Mouse (Mus musculus) lung, embryonic 16.5 days (tissue): ENCODE results near the gene Fam20a. TPM values are rescaled to one million over a fixed set of nuclear protein-coding genes. Genes with fewer than 3 reads are reported as not detected.

Source experiments
- ATAC-seq: fragments of 200-750 bp; cut with Nextera tagmentation; 2 replicates; pipeline ENCODE4 v1.8.0; 2017; ENCODE audit warnings: low read depth, mild to moderate bottlenecking, moderate library complexity
- H3K27ac ChIP-seq: fragments of 300-500 bp; sonication (generic); 2 replicates; pipeline ENCODE4 v1.5.1; 2014; ENCODE audit warnings: mild to moderate bottlenecking, control low read depth, low read length
- H3K27me3 ChIP-seq: fragments of 300-500 bp; sonication (generic); 2 replicates; pipeline ENCODE4 v1.6.1; 2014; ENCODE audit warnings: low read depth, low read length, mixed read lengths; ENCODE audit not compliant: control insufficient read depth, insufficient read depth
- H3K36me3 ChIP-seq: fragments of 300-500 bp; sonication (generic); 2 replicates; pipeline ENCODE4 v1.6.1; 2014; ENCODE audit warnings: low read length; ENCODE audit not compliant: control insufficient read depth, insufficient read depth
- H3K4me1 ChIP-seq: fragments of 300-500 bp; sonication (generic); replicated peaks from 2 replicates; pipeline ENCODE4 v1.6.1; 2014; ENCODE audit warnings: low read length, mixed read lengths; ENCODE audit not compliant: control insufficient read depth, insufficient read depth
- H3K4me2 ChIP-seq: fragments of 300-500 bp; sonication (generic); 2 replicates; pipeline ENCODE4 v1.6.1; 2014; ENCODE audit warnings: low read depth, low read length, control low read depth
- H3K4me3 ChIP-seq: fragments of 300-500 bp; sonication (generic); 2 replicates; pipeline ENCODE4 v1.5.1; 2014; ENCODE audit warnings: mild to moderate bottlenecking, low read length, control low read depth
- H3K9ac ChIP-seq: fragments of 300-500 bp; sonication (generic); 2 replicates; pipeline ENCODE4 v1.6.1; 2014; ENCODE audit warnings: low read length, control low read depth
- H3K9me3 ChIP-seq: fragments of 300-500 bp; sonication (generic); 2 replicates; pipeline ENCODE4 v1.6.1; 2016; ENCODE audit warnings: low read length; ENCODE audit not compliant: control insufficient read depth
- WGBS: fragments of 180-500 bp; shearing (Covaris S2); extraction: QIAGEN DNeasy Blood & Tissue Kit; methylation state at CpG from one replicate; pipeline ENCODE4 v1.1.7; 2014; 5-methylcytosine and 5-hydroxymethylcytosine counted together
- polyA plus RNA-seq: library from polyadenylated mRNA; unstranded; fragments of >200 nt; fragmentation: Nextera tagmentation; extraction: Ambion mirVana; gene quantifications from 2 replicates; pipeline ENCODE4 v1.2.1, GENCODE M21; 2015

The Fam20a gene
- polyA plus RNA-seq, 1 experiment from 2014 or later = 3.3 TPM

DNA sequence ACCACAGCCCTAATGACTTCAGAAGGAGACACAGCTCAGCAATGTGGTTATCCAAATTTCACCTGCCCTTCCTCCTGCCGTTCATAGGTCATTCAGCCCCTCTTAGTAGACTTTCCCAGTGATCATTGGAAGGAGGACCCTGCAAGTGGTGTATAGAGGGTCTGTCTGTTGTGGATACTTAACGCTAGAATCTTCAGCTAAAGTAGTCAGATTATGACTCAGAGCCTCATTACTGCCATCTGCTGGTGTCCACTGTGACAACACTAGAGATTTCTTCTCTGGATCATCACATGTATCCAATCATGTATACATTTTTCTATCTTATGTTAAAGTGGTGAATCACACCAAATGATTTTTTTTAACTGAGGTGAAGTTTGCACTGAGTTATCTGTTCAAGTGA, 100.9 kb downstream of the Fam20a start:
- Histone ChIP-seq H3K4me1 (peaks cover 15% of the 10 kb centered on the region), H3K9me3 (no peaks in the 10 kb centered on the region), H3K27me3 (no peaks in the 10 kb centered on the region), H3K27ac (no peak overlapping the region), H3K9ac (no peak overlapping the region), H3K4me3 (no peak overlapping the region), H3K4me2 (no peak overlapping the region), H3K36me3 (no peaks in the 10 kb centered on the region)
- WGBS = 4% methylated on average over 2 of the region's 2 CpGs
- no peak for ATAC-seq

GRCm38 (mm10) chr11:109620356-109620755, 101.7 kb downstream of the Fam20a start:
- Histone ChIP-seq H3K36me3 (no peaks in the 10 kb centered on the region), H3K9ac (no peak overlapping the region), H3K27me3 (no peaks in the 10 kb centered on the region), H3K4me3 (no peak overlapping the region), H3K4me1 (peaks cover 15% of the 10 kb centered on the region), H3K9me3 (no peaks in the 10 kb centered on the region), H3K4me2 (no peak overlapping the region), H3K27ac (no peak overlapping the region)
- WGBS = 85% methylated on average over 6 of the region's 6 CpGs
- no peak for ATAC-seq

Other genes starting within 250 kb of the Fam20a start
- 4.0 and 4.7 TPM in 2 replicates for gene Arsg, start 248.9 kb downstream of the Fam20a start, polyA plus RNA-seq
- gene Slc16a6, start 248.7 kb downstream of the Fam20a start, polyA plus RNA-seq = 3.8 and 4.0 TPM in 2 replicates
- gene Wipi1, start 110.3 kb downstream of the Fam20a start, polyA plus RNA-seq = 44.2 and 46.4 TPM in 2 replicates
- 393 and 407 TPM in 2 replicates for gene Prkar1a, start 72.9 kb downstream of the Fam20a start, polyA plus RNA-seq
- gene 1700012B07Rik, start 105.8 kb upstream of the Fam20a start, polyA plus RNA-seq = not detected in 2 replicates